Mouse (Mus musculus) ovary, postnatal 10 days (tissue): Measurements from ENCODE around the gene Gm4175.
"Not testable (repeated sequence)": the region's sequence is repeated elsewhere in the genome, so short reads cannot be mapped to it uniquely, and the experiment has no call there.

Experiments
- DNase-seq: peaks from one replicate; pipeline ENCODE4 v3.0.0; 2022; ENCODE audit warnings: low spot score

The Gm4175 gene

GRCm38 (mm10) chr7:21761375-21761774 lies at the start of gene Gm4175:
Gene Gm4175, minus strand, starts transcription at chr7:21761475.
- DNase-seq: not testable (repeated sequence)

DNA sequence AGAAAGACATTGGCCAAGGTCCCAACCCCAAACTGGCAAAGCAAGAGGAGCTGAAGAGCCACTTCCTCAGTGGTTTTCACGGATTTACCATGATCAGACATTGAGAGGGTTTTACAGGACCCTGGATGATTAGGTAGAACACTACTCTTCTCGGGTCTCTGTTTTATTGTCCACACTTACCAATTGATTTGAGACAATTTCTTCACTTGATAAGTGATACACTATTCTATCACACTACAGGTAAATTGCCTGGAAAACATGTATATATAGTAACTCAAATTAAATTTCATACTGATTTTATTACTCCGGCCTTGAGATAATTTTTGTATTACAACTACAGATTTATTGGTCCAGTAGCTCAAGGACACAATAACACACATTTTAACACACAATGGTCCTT lies 35.4 kb upstream of the Gm4175 start, which contains the start of gene Gm4177:
TSS of gene Gm4177 (minus strand) at position 101 of the 400 bp plus-strand sequence.
- not testable (repeated sequence) for DNase-seq
